Mouse (Mus musculus) liver, embryonic 14.5 days (tissue): ENCODE measurements around the gene Slc25a38. TPM values are rescaled to one million over a fixed set of nuclear protein-coding genes. Genes with fewer than 3 reads are reported as not detected.
A peak's percentile ranks its signal among the peaks of the same experiment; 100 is the strongest.

Experiments
- ATAC-seq: fragments of 200-750 bp; cut with Nextera tagmentation; 2 replicates; pipeline ENCODE4 v1.8.0; 2017; ENCODE audit warnings: moderate number of reproducible peaks, mild to moderate bottlenecking, moderate library complexity; ENCODE audit not compliant: insufficient read depth
- DNase-seq, 3 experiments: peaks; one replicate each; pipeline ENCODE4 v3.0.0-alpha.2; 2012 to 2013; ENCODE audit warnings: low read depth in 3 of 3, low spot score in 3 of 3
- H3K27ac ChIP-seq: fragments of 300-500 bp; sonication (generic); 2 replicates; pipeline ENCODE4 v1.5.1; 2014; ENCODE audit warnings: moderate library complexity, mild to moderate bottlenecking, control low read depth, inconsistent platforms
- H3K27me3 ChIP-seq: fragments of 300-500 bp; sonication (generic); 2 replicates; pipeline ENCODE4 v1.6.1; 2014; ENCODE audit warnings: mild to moderate bottlenecking, low read length, moderate library complexity; ENCODE audit not compliant: control insufficient read depth, insufficient read depth
- H3K36me3 ChIP-seq: fragments of 300-500 bp; sonication (generic); replicated peaks from 2 replicates; pipeline ENCODE4 v1.6.1; 2014; ENCODE audit warnings: low read depth; ENCODE audit not compliant: control insufficient read depth, insufficient read depth
- H3K4me1 ChIP-seq, 2 experiments: fragments of 200-500 bp in 1 of 2; fragments of 300-500 bp in 1 of 2; sonication (generic) in 1 of 2; replicated peaks; 2 replicates each; pipeline ENCODE4 v1.6.1; 2012 to 2014; ENCODE audit warnings: antibody characterized with exemption in 1 of 2, inconsistent platforms in 1 of 2, low read length in 1 of 2; ENCODE audit not compliant: control insufficient read depth in 2 of 2, insufficient read depth in 2 of 2
- H3K4me2 ChIP-seq: fragments of 300-500 bp; sonication (generic); 2 replicates; pipeline ENCODE4 v1.6.1; 2014; ENCODE audit warnings: low read depth, mild to moderate bottlenecking, control low read depth, moderate library complexity
- H3K4me3 ChIP-seq, 2 experiments: fragments of 200-500 bp in 1 of 2; fragments of 300-500 bp in 1 of 2; sonication (generic) in 1 of 2; 2 replicates each; pipeline ENCODE4 v1.5.1; 2012 to 2014; ENCODE audit warnings: low read depth in 2 of 2, low read length in 2 of 2, mild to moderate bottlenecking in 2 of 2, control low read depth in 1 of 2, inconsistent platforms in 1 of 2, moderate library complexity in 1 of 2; ENCODE audit not compliant: insufficient read depth in 1 of 2
- H3K9ac ChIP-seq: fragments of 300-500 bp; sonication (generic); replicated peaks from 2 replicates; pipeline ENCODE4 v1.6.1; 2014; ENCODE audit warnings: mild to moderate bottlenecking, control low read depth, moderate library complexity
- H3K9me3 ChIP-seq: fragments of 300-500 bp; sonication (generic); 2 replicates; pipeline ENCODE4 v1.6.1; 2016; ENCODE audit warnings: low read length, mixed read lengths; ENCODE audit not compliant: control insufficient read depth
- CTCF ChIP-seq: IDR thresholded peaks from 2 replicates; pipeline ENCODE4 v1.5.1; 2016; ENCODE audit warnings: antibody characterized with exemption, low read depth, control low read depth
- EP300 ChIP-seq: IDR thresholded peaks from 2 replicates; pipeline ENCODE4 v1.6.1; 2016; ENCODE audit warnings: antibody characterized with exemption, low read depth
- WGBS: fragments of 180-500 bp; shearing (Covaris S2); extraction: QIAGEN DNeasy Blood & Tissue Kit; methylation state at CpG from one replicate; pipeline ENCODE4 v1.1.7; 2014; ENCODE audit not compliant: insufficient replicate concordance; 5-methylcytosine and 5-hydroxymethylcytosine counted together
- polyA plus RNA-seq, 2 experiments: library from polyadenylated mRNA; depleted of rRNA in 1 of 2; stranded (reverse) in 1 of 2; unstranded in 1 of 2; fragments of >200 nt; fragmentation: Nextera tagmentation in 1 of 2; extraction: Ambion mirVana in 1 of 2; gene quantifications; 2 replicates each; pipeline versions ENCODE4 v1.2.1 to v1.2.3; 2012 to 2014

Gene Slc25a38
- polyA plus RNA-seq, 2 experiments: 106 to 118 TPM

GRCm38 (mm10) chr9:120133755-120134475 lies 23.7 kb downstream of the Slc25a38 start:
- DNase-seq: no peak
- Histone ChIP-seq H3K36me3 (peaks cover 39% of the 10 kb centered on the region), H3K27me3 (no peaks in the 10 kb centered on the region), H3K4me1 (peaks cover 4 to 8% of the 10 kb centered on the region in 2 experiments), H3K4me2 (no peak overlapping the region), H3K9me3 (no peaks in the 10 kb centered on the region), H3K27ac (no peak overlapping the region; the same call in 1 of the 2 replicates), H3K9ac (no peak overlapping the region), H3K4me3 (no peak overlapping the region)
- no peak for ATAC-seq
- no peak for TF ChIP-seq CTCF
- no peak for TF ChIP-seq EP300
- 43% methylated on average over 6 of the region's 6 CpGs for WGBS

- Histone ChIP-seq H3K27me3 (no peaks in the 10 kb centered on the region), H3K4me3 (no peak overlapping the region), H3K27ac (no peak overlapping the region), H3K4me2 (no peak overlapping the region), H3K4me1 (peaks cover 0 to 3% of the 10 kb centered on the region in 2 experiments; a peak in 1 of 4 replicates), H3K36me3 (peaks cover 32% of the 10 kb centered on the region), H3K9me3 (no peaks in the 10 kb centered on the region), H3K9ac (no peak overlapping the region)
- WGBS: 80% methylated on average over 13 of the region's 13 CpGs
- no peak for TF ChIP-seq EP300
- no peak for TF ChIP-seq CTCF
- DNase-seq (no peak), ATAC-seq (no peak)
These were observed 24.5 kb downstream of the Slc25a38 start for GRCm38 (mm10) chr9:120134529-120135160.

GRCm38 (mm10) chr9:120135454-120135853 lies 25.3 kb downstream of the Slc25a38 start:
- TF ChIP-seq EP300 (no peak), CTCF (no peak)

GRCm38 (mm10) chr9:120140652-120141051 lies 30.5 kb downstream of the Slc25a38 start:
- TF ChIP-seq EP300 (no peak), CTCF (peak; percentile 87)
- WGBS: 7% methylated on average over 4 of the region's 4 CpGs
- Histone ChIP-seq H3K36me3 (no peaks in the 10 kb centered on the region), H3K4me2 (no peak overlapping the region), H3K4me3 (no peak overlapping the region), H3K9me3 (no peaks in the 10 kb centered on the region), H3K9ac (no peak overlapping the region), H3K4me1 (no peaks in the 10 kb centered on the region), H3K27ac (no peak overlapping the region), H3K27me3 (no peaks in the 10 kb centered on the region)
- ATAC-seq (peak; percentile 57; the same call in 1 of the 2 replicates), DNase-seq (peak; percentile 45 to 65 (median 52))

More at GRCm38 (mm10) chr9:120135454-120135853, 25.3 kb downstream of the Slc25a38 start:
- Histone ChIP-seq H3K36me3 (peaks cover 24% of the 10 kb centered on the region), H3K27me3 (no peaks in the 10 kb centered on the region), H3K4me1 (no peaks in the 10 kb centered on the region), H3K4me2 (no peak overlapping the region), H3K9ac (no peak overlapping the region), H3K27ac (no peak overlapping the region), H3K9me3 (no peaks in the 10 kb centered on the region), H3K4me3 (no peak overlapping the region)
- 80% methylated on average over 11 of the region's 11 CpGs for WGBS
- ATAC-seq (no peak), DNase-seq (no peak)

- Histone ChIP-seq H3K36me3 (no peaks in the 10 kb centered on the region), H3K27ac (no peak overlapping the region), H3K4me3 (no peak overlapping the region), H3K4me1 (no peaks in the 10 kb centered on the region), H3K9ac (no peak overlapping the region), H3K27me3 (no peaks in the 10 kb centered on the region), H3K4me2 (no peak overlapping the region), H3K9me3 (no peaks in the 10 kb centered on the region)
- 71% methylated on average over 13 of the region's 13 CpGs for WGBS
- TF ChIP-seq CTCF: no peak
- TF ChIP-seq EP300: no peak
- DNase-seq: no peak
- ATAC-seq: no peak
These were observed 34.3 kb downstream of the Slc25a38 start for GRCm38 (mm10) chr9:120144474-120144873.
